Mouse (Mus musculus) thymus, postnatal 10 days (tissue): ENCODE measurements around the gene Obp2a.
"Not testable (repeated sequence)": the region's sequence is repeated elsewhere in the genome, so short reads cannot be mapped to it uniquely, and the experiment has no call there.

Experiments
- DNase-seq, 2 experiments: peaks; one replicate each; pipeline ENCODE4 v3.0.0; 2021; ENCODE audit warnings: low spot score in 2 of 2

The Obp2a gene

GRCm38 (mm10) chr2:25709056-25709455 lies 9.2 kb downstream of the Obp2a start:
- DNase-seq = not testable (repeated sequence)

GRCm38 (mm10) chr2:25709791-25710190 lies 9.9 kb downstream of the Obp2a start:
- not testable (repeated sequence) for DNase-seq

GRCm38 (mm10) chr2:25711641-25712040 lies 11.8 kb downstream of the Obp2a start:
- not testable (repeated sequence) for DNase-seq

DNA sequence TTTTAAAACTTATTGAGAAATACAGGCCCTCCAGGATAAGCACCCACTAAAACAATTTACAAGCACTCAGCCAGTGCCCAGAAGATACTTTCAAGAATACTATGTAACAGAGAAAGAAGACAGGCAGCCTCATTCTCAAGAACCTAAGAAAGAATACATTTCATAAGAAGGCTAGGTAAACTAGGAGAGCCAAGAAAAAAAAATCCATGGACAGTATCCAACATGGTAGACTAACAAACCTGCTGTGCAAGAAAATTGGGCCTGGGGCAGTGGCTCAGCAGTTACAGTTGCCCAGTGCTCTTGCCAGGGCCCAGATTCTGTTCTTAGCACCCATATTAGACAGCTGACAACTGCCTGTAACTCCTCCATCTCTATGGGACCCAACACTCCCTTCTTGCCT lies 17.4 kb downstream of the Obp2a start:
- no peak for DNase-seq

DNA sequence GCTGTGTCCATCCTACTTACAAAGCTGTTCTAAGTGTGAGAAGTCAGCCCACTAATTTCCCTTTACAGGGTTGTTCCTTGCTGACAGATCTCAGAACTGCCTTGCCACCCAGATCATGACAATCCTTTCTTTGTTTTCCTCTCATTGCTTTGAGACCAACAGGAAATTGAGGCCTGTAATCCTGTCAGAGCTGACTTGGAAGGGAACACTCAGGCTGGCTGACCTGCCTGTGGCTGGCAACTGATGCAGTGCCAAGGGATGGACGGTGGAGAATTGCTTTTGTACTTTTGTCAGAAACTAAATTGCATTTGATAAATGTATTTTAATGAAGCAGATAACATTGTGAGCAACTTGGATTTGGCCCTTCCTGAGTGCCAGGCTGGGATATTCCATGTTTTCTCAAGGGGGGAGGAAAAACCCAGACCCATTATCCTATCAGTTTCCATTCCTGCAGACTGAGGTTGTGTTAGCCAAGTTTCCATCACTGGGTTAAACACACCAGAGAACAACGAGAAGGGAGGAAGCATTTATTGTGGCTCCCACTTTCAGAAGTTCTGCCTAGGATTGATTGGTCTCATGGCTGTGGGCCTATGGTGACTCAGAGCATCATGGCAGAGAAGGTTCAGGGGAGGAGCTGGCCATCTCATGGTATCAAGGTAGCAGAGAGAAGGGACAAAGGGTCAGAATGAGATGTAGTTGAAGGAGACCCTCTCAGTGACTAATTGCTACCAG lies 33.5 kb downstream of the Obp2a start:
- DNase-seq = no peak

DNA sequence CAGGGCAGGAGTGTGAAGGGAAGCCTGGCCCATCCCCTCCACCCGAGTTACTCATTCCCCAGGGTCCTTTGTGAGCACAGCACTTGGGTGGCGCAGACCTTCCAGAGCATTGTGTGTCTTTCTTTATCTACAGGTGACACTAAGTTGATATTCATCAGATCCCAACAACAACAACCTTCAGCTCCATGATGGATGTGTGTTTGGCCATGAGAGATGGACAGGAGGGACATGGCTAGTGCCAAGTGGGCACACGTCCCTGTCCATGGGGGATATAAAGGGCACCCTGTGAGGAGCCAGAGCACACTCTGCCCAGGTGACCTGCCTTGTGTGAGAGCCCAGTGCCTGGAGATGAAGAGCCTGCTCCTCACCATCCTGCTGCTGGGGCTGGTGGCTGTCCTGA lies 36.9 kb downstream of the Obp2a start, which contains the start of gene Obp2b:
Gene Obp2b, plus strand, starts transcription at position 301 of the 400 bp plus-strand sequence.
- DNase-seq = not testable (repeated sequence)

DNA sequence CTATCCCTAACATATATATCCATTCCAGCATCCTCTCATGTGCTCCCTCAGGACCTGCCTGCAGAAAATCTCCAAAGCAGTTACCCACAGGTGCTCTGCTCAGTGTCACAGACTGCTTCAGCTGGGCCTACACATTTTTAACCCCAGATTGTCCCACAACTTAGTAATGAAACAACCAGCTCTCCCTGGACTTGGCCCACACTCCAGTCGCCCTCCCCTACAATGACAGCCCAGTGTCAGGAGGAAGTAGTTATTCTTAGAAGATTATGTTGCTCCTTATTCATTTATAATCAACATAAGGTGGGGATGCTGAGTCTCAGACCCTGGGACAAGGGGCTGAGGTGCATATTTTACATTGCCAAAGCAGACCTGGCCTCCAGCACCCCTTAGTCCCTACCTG lies 41.8 kb downstream of the Obp2a start:
- no peak for DNase-seq
